Mouse (Mus musculus): ENCODE data around the gene Cadm2. TPM values are rescaled to one million over a fixed set of nuclear protein-coding genes. Genes with fewer than 3 reads are reported as not detected.

Gene Cadm2
- total RNA-seq, 4 experiments from 2014 or later = 182 to 194 (median 187) TPM

DNA sequence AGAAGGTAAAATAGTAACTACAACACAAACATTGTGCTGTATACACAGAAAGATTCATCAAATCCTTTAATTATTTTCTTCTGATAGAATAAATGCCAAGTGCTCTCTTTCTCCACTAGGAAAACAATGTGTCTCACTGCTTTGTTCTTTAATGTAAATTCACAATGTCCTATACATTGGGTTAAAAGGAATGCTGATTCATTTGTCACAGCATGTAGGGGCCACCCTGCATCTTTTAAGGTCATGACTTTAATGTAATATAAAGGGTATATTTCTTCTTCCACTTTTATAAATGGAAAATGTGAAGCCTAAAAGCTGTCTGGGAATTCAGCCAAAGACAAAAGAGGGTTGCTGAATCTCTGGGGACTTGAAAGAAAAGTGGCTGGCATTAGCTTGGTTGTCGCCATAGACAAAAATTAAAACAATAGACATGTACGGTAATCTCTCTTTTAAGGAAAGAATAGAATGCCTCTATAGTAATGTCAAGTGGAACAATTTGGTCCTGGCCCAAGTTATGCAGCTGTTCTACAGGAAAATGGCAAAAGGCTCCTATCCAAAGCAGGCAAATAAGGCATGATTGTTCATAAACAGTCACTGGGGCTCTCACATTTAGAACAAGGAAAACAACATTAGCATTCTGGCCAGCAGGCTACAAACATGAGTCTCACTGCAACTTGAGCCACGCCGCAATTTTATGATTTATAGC is 851.9 kb downstream of the Cadm2 start:
- peak; percentile 20 to 25 for DNase-seq (ENCODE audit: low spot score in 2 of 2)

DNA sequence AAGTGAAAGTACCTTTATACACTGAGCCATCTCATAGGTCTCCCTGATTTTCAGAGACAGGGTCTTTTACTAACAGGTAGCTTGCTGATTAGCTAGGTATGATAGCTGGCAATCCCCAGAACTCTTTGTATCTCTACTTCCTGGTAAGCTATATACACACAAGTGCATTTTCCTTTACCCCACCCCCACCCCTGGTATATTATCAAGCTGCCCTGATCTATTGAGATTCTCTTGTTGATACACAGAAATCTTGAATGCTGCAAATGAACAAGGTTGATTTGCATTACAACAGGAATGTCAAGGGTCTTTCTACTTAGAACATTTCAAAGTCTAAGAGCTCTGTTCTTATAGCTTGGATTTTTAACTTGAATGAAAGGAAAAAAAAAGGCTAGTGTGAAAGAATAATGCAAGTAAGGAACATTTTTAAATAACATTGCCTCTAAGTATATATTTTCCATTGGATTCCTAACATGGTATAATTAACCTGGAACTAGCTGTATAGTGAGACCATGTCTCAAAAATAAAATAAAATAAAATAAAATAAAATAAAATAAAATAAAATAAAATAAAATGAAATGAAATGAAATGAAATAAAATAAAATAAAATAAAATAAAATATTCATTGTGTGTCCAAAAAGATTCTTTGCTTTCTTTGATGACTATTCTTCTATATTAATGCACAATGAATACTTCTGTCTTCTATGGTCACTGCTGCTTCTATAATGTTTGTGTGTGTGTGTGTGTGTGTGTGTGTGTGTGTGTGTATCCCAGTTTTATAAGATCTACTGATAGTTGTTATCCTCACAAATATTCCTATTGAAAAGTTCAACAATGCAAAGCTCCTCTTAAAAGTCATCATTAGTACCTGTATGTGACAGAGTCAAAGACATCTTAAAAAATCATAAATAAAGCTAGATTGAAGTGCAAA is 858.9 kb downstream of the Cadm2 start:
- no peak for DNase-seq (ENCODE audit: low spot score in 2 of 2)

DNA sequence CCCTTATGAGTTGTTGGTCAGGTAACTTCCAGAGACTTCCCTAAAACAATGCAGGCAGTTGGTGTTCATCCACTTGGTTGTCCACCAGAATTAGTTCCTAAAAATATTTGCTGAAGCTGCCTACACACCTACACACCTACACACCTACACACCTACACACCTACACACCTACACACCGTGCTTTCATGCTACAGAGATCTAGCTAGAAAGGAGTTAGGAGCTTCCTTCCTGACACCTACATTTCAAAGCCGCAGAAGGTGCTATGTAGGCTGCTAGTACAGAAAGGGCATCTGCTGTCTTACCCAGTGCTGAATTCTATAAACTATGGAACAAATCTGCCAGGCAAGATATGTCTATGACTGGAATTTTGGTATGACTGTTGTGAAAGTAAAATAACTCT is 872.2 kb downstream of the Cadm2 start:
- DNase-seq (ENCODE audit: low spot score in 2 of 2) = no peak

DNA sequence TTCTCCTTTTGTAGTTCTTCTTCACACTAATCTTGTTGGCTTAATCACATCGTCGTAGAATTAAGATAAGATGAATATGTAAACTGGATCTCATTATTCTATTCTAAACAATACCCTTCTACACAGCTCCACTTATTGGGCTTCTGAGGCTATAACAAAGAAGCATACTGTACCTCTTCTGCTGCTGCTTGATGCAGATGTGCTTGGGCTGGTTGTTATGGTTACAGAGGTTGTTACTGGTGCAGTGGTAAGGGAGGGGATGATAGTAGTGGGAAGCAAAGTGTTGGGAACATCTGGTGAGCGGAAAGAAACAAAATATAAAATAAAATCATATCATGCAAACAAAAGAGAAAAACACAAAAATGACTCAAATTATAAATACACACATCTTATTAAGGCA is 889.5 kb downstream of the Cadm2 start:
- no peak for DNase-seq (ENCODE audit: low spot score in 2 of 2)

DNA sequence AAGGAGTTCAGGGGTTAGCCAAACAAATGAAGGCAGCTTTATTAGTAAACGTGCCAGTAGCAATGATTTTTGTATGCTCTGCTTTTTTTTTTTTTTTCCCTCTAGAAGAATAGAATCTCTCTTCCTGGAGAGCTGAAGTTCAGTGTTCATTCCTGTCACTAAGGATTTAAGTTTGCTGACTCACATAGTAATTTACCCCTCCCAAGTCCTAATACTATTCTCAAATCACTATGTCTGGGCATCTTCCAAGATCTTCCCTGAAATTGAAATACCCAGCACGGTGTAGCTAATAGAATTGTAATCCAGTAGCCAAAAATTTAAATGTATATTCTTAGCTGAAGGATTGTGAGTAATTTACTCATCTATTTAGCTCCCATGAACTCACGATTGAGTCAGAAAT is 914.2 kb downstream of the Cadm2 start:
- no peak for DNase-seq (ENCODE audit: low spot score in 2 of 2)

DNA sequence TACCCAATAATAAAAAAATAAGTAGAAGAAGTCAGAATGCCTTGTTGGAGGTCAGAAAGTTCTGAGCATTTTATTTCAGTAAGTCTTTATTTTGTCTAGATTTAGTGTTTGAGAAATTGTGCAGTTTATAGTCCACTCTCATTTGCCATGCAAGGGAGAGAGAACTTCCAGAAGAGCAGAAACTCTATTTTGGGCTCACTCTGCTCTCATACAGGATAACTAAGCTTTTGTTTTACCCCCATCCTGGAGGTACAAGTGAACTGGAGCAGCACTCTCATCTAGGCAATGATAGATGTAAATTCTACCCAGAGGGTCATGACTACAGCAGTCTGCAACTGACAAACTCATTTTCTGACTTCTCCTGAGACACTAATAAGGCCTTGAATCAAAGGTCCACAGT is 925.9 kb downstream of the Cadm2 start:
- no peak for DNase-seq (ENCODE audit: low spot score in 2 of 2)

DNA sequence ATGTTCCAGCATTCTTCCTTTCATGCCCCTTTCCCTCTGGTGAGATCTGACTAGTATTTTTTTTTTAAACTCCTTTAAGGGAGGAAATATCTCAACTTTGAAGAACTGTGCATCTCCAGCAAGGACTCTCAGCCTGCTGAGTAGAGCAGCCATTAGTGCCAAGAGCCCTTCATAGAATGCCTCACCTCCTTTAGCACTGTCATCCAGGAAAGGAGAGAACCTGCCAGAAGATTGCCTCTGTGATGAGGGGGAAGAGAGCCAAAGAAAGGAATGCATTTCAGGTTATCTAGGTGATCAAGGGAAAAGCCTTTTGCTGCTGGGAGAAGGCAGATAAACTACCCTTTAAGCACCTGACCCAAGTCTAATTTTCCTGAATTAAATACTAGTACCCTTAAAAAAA is 943.5 kb downstream of the Cadm2 start:
- no peak for DNase-seq (ENCODE audit: low spot score in 2 of 2)

DNA sequence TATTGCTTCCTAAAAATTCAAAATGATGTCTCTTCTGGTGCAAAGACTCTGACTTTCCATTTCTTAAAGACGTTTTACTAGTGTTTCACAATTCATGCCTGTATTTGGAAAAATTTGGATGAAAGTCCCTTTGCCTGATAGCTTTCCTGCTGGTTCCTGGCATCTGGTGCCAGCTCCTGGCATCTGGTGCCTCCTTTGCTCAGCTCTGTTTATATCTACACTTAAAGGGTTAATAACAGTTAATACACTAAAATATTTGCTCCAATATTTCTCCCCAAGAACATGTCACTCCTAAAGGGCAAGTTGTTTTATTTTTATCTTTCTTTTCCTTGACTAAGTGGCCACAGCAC is 969.7 kb downstream of the Cadm2 start:
- DNase-seq (ENCODE audit: low spot score in 2 of 2) = peak in 1 of 2 experiments; percentile 30

DNA sequence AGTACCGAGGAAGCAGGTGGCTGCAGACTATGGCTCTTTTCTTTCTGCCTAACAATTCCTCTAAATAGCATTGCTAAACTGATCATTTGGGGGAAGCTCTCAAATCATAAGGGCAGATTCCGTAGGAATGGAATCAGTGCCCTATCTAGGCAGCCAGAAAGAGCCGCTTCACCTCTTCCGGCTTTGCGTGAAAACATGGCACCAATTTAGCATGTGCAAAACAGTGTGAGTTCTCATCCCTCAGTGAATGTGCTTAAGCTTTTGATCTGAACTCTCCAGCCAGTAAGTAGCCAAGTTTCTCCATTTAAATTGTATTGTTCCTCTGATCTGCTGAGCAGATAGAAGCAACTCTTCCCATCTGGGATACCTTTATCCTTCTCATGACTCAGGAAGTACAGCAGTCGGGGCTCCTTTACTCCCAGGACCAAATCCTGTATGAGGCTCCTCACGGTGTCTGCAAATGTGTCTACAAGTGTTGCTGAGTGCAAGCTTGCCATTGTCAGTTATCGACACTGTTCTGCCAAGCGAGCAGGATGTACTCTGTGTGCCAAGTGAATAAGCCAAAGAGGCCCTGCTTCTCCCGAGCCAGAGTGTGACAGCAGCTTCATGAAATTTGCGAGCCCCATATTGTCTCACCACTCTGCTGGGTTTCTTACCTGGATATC is 970.2 kb downstream of the Cadm2 start:
- DNase-seq (ENCODE audit: low spot score in 2 of 2) = peak; percentile 53 to 61

DNA sequence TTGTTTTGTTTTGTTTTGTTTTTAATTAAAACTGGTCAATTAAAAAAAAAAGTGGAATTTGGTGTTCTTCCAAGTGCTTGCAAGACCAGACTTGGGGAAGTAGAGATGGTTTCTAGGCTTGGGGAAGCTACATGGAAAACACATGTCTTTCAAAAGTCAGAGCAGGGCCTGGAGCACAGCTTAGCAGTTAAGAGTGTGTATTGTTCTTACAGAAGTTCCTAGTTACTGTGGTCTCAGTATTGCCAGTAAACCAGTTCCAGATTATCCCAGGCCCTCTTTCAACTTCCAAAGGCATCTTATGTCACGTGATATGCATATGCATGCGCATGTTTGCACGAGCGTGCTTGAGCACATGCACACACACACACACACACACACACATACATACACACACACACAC is 972.9 kb downstream of the Cadm2 start:
- DNase-seq (ENCODE audit: low spot score in 2 of 2) = no peak

DNA sequence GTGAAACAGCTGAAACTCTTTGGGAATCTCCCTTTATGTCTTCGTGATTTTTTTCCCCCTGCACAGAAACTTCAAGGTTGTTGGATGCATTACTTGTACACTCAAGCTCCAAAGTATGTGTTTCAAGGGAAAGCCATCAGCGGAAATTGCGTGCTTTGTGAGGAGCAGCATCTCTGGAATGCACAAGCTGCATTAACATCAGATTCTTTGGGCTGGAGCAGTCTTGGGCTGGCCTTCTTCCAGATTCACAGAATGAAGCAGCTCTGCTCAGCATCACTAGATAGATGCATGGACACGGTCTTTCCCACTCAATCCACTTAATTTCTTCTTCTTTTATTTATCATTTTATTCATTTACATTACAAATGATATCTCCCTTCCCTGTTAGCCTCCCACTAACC is 977.1 kb downstream of the Cadm2 start:
- DNase-seq (ENCODE audit: low spot score in 2 of 2) = no peak

DNA sequence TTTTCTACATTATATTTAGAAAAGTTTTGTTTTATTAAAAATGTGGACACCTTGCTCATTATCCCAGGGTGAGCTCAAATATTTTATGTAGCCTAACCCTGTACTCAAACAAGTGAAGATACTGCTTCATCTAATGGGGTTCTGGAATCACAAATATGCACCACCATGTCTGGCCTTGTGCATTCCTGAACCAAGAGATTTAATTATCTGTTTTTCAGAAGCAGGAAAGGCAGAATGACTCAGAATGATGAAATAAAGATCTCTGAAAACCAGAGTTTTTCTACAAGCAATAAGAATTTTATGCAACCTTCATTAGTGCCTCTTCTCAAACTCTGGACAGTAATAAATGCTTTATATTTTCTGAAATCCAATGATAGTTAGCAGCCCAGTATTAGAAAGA is 993.2 kb downstream of the Cadm2 start:
- DNase-seq (ENCODE audit: low spot score in 2 of 2) = no peak

DNA sequence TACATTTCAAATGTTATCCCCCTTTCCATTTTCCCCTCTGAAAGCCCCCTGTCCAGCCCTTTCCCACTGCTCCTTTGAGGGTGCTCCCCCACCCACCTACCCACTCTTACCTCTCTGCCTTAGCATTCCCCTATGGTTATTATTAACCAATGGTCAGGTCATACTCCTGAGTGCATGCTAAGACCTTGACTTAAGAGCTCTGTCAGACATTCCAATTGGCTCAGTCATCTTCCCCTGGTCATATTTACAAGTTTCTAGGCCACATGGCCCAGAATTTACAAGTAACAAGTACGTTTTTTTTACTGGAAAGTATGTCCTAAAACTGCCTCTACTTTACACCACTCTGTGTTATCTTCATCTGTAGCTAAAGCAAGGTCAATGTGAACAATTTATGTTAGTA is 998.3 kb downstream of the Cadm2 start:
- no peak for DNase-seq (ENCODE audit: low spot score in 2 of 2)

DNA sequence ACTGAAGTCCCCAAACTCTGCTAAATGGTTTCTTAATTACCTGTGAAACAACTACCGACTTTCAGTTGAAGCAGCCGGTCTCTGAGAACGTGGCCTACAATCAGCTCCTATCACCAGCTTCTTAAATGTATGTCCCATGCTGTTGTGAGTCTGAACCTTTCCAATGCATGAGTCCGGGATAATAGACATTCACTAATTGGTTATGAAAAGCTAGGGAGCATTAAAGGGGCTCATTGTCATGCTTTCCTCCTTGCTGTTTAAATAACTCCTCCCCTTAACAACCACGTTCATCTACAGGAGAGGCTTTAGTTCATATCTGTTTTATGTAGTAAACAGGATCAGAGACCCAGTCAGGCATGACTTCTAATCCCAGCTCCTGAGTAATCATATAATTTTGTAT is 1008.1 kb downstream of the Cadm2 start:
- no peak for DNase-seq (ENCODE audit: low spot score in 2 of 2)

Data from layer of hippocampus, adult 8-10 months (tissue).